Mouse (Mus musculus) CH12.LX (cell line): Measurements from ENCODE around the gene Zfp830. TPM values are rescaled to one million over a fixed set of nuclear protein-coding genes. Genes with fewer than 3 reads are reported as not detected.
A peak's percentile ranks its signal among the peaks of the same experiment; 100 is the strongest.

Experiments
- DNase-seq: peaks from one replicate; pipeline ENCODE4 v3.0.0-alpha.2; 2013; ENCODE audit errors: extremely low read depth
- H3K27ac ChIP-seq: 2 replicates; pipeline ENCODE4 v1.5.1; 2012; ENCODE audit warnings: low read depth, mild to moderate bottlenecking, control low read depth, moderate library complexity; ENCODE audit not compliant: insufficient read depth
- H3K27me3 ChIP-seq: replicated peaks from 2 replicates; pipeline ENCODE3; 2012; ENCODE audit warnings: inconsistent platforms
- H3K36me3 ChIP-seq, 2 experiments: replicated peaks in 1 of 2; 2 replicates each; pipeline versions ENCODE3 to v1.6.1; 2012; ENCODE audit warnings: inconsistent platforms in 1 of 2, low read length in 1 of 2, mild to moderate bottlenecking in 1 of 2, mixed read lengths in 1 of 2, moderate library complexity in 1 of 2; ENCODE audit not compliant: control insufficient read depth in 1 of 2, insufficient read depth in 1 of 2
- H3K4me1 ChIP-seq, 2 experiments: 2 replicates each; pipeline ENCODE4 v1.6.1; 2012; ENCODE audit warnings: inconsistent platforms in 1 of 2, moderate library complexity in 1 of 2; ENCODE audit not compliant: insufficient read depth in 2 of 2, control insufficient read depth in 1 of 2
- H3K4me2 ChIP-seq: 2 replicates; pipeline ENCODE4 v1.6.1; 2012; ENCODE audit warnings: low read depth, mild to moderate bottlenecking, control low read depth; ENCODE audit not compliant: poor library complexity, insufficient read depth, severe bottlenecking
- H3K4me3 ChIP-seq, 3 experiments: fragments of 150-350 bp in 1 of 3; sonication (generic) in 1 of 3; replicated peaks in 1 of 3; 2 replicates each; pipeline versions ENCODE3 to v1.5.1; 2011 to 2012; ENCODE audit warnings: low read depth in 2 of 3, low read length in 2 of 3, mild to moderate bottlenecking in 2 of 3, moderate library complexity in 2 of 3, control low read depth in 1 of 3, improper control_type of control experiment in 1 of 3, inconsistent platforms in 1 of 3, mixed read lengths in 1 of 3; ENCODE audit not compliant: poor library complexity in 1 of 3
- H3K79me2 ChIP-seq: replicated peaks from 2 replicates; pipeline ENCODE4 v1.6.1; 2012; ENCODE audit warnings: mild to moderate bottlenecking, moderate library complexity; ENCODE audit not compliant: control insufficient read depth, poor library complexity, insufficient read depth, severe bottlenecking; ENCODE audit errors: extremely low read depth
- H3K9ac ChIP-seq: 2 replicates; pipeline ENCODE4 v1.6.1; 2012; ENCODE audit warnings: low read depth, mild to moderate bottlenecking, control low read depth, moderate library complexity; ENCODE audit not compliant: insufficient read depth
- H3K9me3 ChIP-seq: replicated peaks from 2 replicates; pipeline ENCODE3; 2012; ENCODE audit warnings: low read length, inconsistent platforms, mixed read lengths
- BHLHE40 ChIP-seq: IDR thresholded peaks from 2 replicates; pipeline ENCODE4 v1.6.1; 2011; ENCODE audit warnings: mild to moderate bottlenecking, low read depth, low read length, improper control_type of control experiment
- CHD2 ChIP-seq: IDR thresholded peaks from 2 replicates; pipeline ENCODE4 v1.6.1; 2011; ENCODE audit warnings: low read length, improper control_type of control experiment
- CTCF ChIP-seq, 2 experiments: IDR thresholded peaks in 1 of 2; conservative IDR thresholded peaks in 1 of 2; 2 replicates each; pipeline ENCODE4 v1.5.1; 2011 to 2012; ENCODE audit warnings: low read depth in 2 of 2, low read length in 2 of 2, improper control_type of control experiment in 1 of 2, inconsistent platforms in 1 of 2, mild to moderate bottlenecking in 1 of 2, moderate library complexity in 1 of 2
- EP300 ChIP-seq: IDR thresholded peaks from 2 replicates; pipeline ENCODE4 v1.6.1; 2011; ENCODE audit warnings: low read length, improper control_type of control experiment
- ETS1 ChIP-seq: conservative IDR thresholded peaks from 2 replicates; pipeline ENCODE4 v1.6.1; 2012; ENCODE audit warnings: low read depth, mild to moderate bottlenecking, inconsistent platforms, low read length, improper control_type of control experiment, moderate library complexity
- MAFK ChIP-seq: IDR thresholded peaks from 2 replicates; pipeline ENCODE4 v1.6.1; 2011; ENCODE audit warnings: low read length, improper control_type of control experiment; ENCODE audit not compliant: insufficient replicate concordance
- MAZ ChIP-seq: IDR thresholded peaks from 2 replicates; pipeline ENCODE4 v1.6.1; 2012; ENCODE audit warnings: low read depth, mild to moderate bottlenecking, inconsistent platforms, low read length, improper control_type of control experiment, moderate library complexity
- MEF2A ChIP-seq: IDR thresholded peaks from 2 replicates; pipeline ENCODE4 v1.6.1; 2014; ENCODE audit warnings: low read depth, mild to moderate bottlenecking, inconsistent platforms, low read length, improper control_type of control experiment, borderline replicate concordance
- NELFE ChIP-seq: IDR thresholded peaks from 2 replicates; pipeline ENCODE4 v1.6.1; 2011; ENCODE audit warnings: low read depth, low read length, improper control_type of control experiment
- PAX5 ChIP-seq: IDR thresholded peaks from 2 replicates; pipeline ENCODE4 v1.6.1; 2012; ENCODE audit warnings: low read length, inconsistent platforms, mixed read lengths
- RAD21 ChIP-seq: IDR thresholded peaks from 2 replicates; pipeline ENCODE4 v1.6.1; 2011; ENCODE audit warnings: low read depth, mild to moderate bottlenecking, low read length, improper control_type of control experiment, moderate library complexity
- SIN3A ChIP-seq: IDR thresholded peaks from 2 replicates; pipeline ENCODE4 v1.6.1; 2012; ENCODE audit warnings: low read length, improper control_type of control experiment, inconsistent platforms
- SMC3 ChIP-seq: IDR thresholded peaks from 2 replicates; pipeline ENCODE4 v1.6.1; 2011; ENCODE audit warnings: low read depth, low read length, improper control_type of control experiment
- TBP ChIP-seq: conservative IDR thresholded peaks from 2 replicates; pipeline ENCODE4 v1.6.1; 2011; ENCODE audit warnings: low read depth, low read length, improper control_type of control experiment
- UBTF ChIP-seq: IDR thresholded peaks from 2 replicates; pipeline ENCODE4 v1.6.1; 2012; ENCODE audit warnings: low read depth, mild to moderate bottlenecking, inconsistent platforms, low read length, improper control_type of control experiment, moderate library complexity
- ZNF384 ChIP-seq: IDR thresholded peaks from 2 replicates; pipeline ENCODE4 v1.6.1; 2012; ENCODE audit warnings: low read depth, low read length, improper control_type of control experiment, inconsistent platforms
- dilution Hi-C: fragments of 300-500 bp; cut with MboI; formaldehyde crosslinking; loops from 2 replicates; pipeline ENCODE4 v1.14.3; 2020; ENCODE audit warnings: low sequenced_read_pairs; ENCODE audit not compliant: extremely low pct_unique_long_range_greater_than_20kb, extremely low pct_ligation_motif_present
- in situ Hi-C: fragments of 300-500 bp; cut with MboI; formaldehyde crosslinking; loops from 3 replicates; pipeline ENCODE4 v1.14.3; 2019; ENCODE audit warnings: low sequenced_read_pairs, low pct_ligation_motif_present, low pct_unique_long_range_greater_than_20kb, mixed read lengths
- polyA plus RNA-seq: library from polyadenylated mRNA; unstranded; fragments of >175 nt; gene quantifications from 2 replicates; pipeline ENCODE4 v1.2.1, GENCODE M21; 2012; ENCODE audit warnings: low read depth; ENCODE audit not compliant: insufficient read length
- total RNA-seq, 2 experiments: library from RNA; depleted of rRNA; stranded (reverse); fragments of 300-350 nt in 1 of 2; fragments of >200 nt in 1 of 2; gene quantifications; 2 replicates each; pipeline ENCODE4 v1.2.3; 2012 to 2014

Gene Zfp830
- total and polyA plus RNA-seq, 3 experiments = 29.9 to 38.7 (median 32.4) TPM

- Histone ChIP-seq H3K27ac (no peak overlapping the region), H3K36me3 (no peaks in the 10 kb centered on the region), H3K4me2 (no peak overlapping the region), H3K9ac (no peak overlapping the region), H3K27me3 (peaks cover 5% of the 10 kb centered on the region), H3K4me1 (no peaks in the 10 kb centered on the region), H3K79me2 (no peaks in the 10 kb centered on the region), H3K9me3 (no peaks in the 10 kb centered on the region), H3K4me3 (no peak overlapping the region)
- in situ Hi-C loops (no loop called here), dilution Hi-C loops (no loop called here)
- TF ChIP-seq PAX5 (no peak), RAD21 (no peak), MAFK (0 out of 2 replicates have a peak, but pooled peaks have one; percentile 37)
- DNase-seq = no peak
Measured at GRCm38 (mm10) chr11:82719294-82719693, 44.9 kb upstream of the Zfp830 start.

GRCm38 (mm10) chr11:82726862-82727261 lies 37.3 kb upstream of the Zfp830 start:
- Histone ChIP-seq H3K4me2 (no peak overlapping the region), H3K27me3 (peaks cover 19% of the 10 kb centered on the region), H3K79me2 (no peaks in the 10 kb centered on the region), H3K36me3 (no peaks in the 10 kb centered on the region), H3K4me3 (no peak overlapping the region), H3K9me3 (peaks cover 3% of the 10 kb centered on the region), H3K27ac (no peak overlapping the region), H3K4me1 (peaks cover 2 to 8% of the 10 kb centered on the region in 2 experiments; a peak in 3 of 4 replicates), H3K9ac (no peak overlapping the region)
- DNase-seq = no peak
- TF ChIP-seq NELFE (no peak), MEF2A (no peak), EP300 (no peak), UBTF (no peak), CTCF (conservative IDR thresholded peaks at IDR 0.05 in 1 of 2, IDR thresholded peaks at IDR 0.05 in 1 of 2; ENCODE audit: low read depth in 2 of 2, low read length in 2 of 2) (peak in 1 of 2 experiments; percentile 38; a peak in 2 of 4 replicates), RAD21 (peak; percentile 16; the same call in 1 of the 2 replicates)
- dilution Hi-C loops = no loop called here
- in situ Hi-C loops = no loop called here

- Histone ChIP-seq H3K27ac (no peak overlapping the region), H3K4me1 (no peaks in the 10 kb centered on the region), H3K4me2 (no peak overlapping the region), H3K79me2 (no peaks in the 10 kb centered on the region), H3K27me3 (peaks cover 4% of the 10 kb centered on the region), H3K9me3 (no peaks in the 10 kb centered on the region), H3K4me3 (no peak overlapping the region), H3K36me3 (no peaks in the 10 kb centered on the region), H3K9ac (no peak overlapping the region)
- no peak for DNase-seq
- in situ Hi-C loops = no loop called here
- no peak for TF ChIP-seq MAZ
- no peak for TF ChIP-seq MAFK
- peak; percentile 43 for TF ChIP-seq SMC3
- TF ChIP-seq CHD2 = no peak
- TF ChIP-seq PAX5 = no peak
- TF ChIP-seq ZNF384 = no peak
- no peak for TF ChIP-seq ETS1
- no peak for TF ChIP-seq BHLHE40
- TF ChIP-seq SIN3A = no peak
- peak in 1 of 2 experiments; percentile 48; a peak in 2 of 4 replicates for TF ChIP-seq CTCF (conservative IDR thresholded peaks at IDR 0.05 in 1 of 2, IDR thresholded peaks at IDR 0.05 in 1 of 2; ENCODE audit: low read depth in 2 of 2, low read length in 2 of 2)
- peak; percentile 36 for TF ChIP-seq RAD21
- no peak for TF ChIP-seq TBP
- dilution Hi-C loops = no loop called here
Measured at GRCm38 (mm10) chr11:82734227-82734626, 29.9 kb upstream of the Zfp830 start.
